Mouse (Mus musculus) cerebellum, postnatal 25 days (tissue): ENCODE results near the gene Cpn1.
"Not testable (repeated sequence)": the region's sequence is repeated elsewhere in the genome, so short reads cannot be mapped to it uniquely, and the experiment has no call there.

Experiments used
- DNase-seq, 2 experiments: peaks; one replicate each; pipeline ENCODE4 v3.0.0; 2021; ENCODE audit warnings: mixed read lengths in 2 of 2

The Cpn1 gene

GRCm38 (mm10) chr19:43980711-43981110 is 5.6 kb downstream of the Cpn1 start:
- no peak for DNase-seq

DNA sequence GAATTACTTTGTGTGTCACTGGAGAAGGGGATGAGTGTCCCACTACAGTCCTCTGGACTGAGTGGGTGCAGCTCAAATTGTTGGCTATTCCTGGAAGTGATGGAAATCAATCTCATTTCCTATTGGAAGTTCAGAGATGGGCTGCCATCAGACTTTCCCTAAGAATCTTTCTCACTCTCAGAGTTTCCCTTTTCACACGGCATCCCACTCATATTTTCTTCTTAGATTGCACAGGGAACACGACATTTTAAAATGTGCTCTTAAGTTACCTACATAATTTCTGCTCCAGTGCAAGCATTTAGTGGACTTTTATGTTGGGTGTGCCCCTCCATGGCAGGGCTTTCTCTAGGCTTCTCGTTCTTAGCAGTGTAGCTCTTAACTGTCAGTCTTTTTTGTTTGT is 8.6 kb downstream of the Cpn1 start:
- no peak for DNase-seq

DNA sequence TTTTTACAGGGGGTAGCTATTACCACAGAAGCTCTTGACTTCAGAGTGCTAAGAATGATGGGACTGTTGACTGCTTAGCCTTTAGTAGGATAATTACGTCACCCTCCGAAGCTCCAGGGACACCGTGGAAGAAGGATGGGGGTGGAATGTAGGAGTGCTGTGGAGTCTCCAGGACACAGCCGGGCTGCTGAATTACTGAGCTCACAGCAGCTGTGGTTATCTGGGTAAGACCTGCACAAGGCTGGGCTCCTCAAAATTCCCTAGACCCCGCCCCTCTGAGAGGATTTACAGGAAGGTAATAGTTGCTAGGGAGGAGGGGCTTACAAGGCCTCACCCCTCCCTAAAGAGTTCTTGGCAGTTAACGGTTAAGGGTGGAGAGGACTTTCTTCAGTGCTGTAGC is 9.7 kb downstream of the Cpn1 start:
- no peak for DNase-seq

DNA sequence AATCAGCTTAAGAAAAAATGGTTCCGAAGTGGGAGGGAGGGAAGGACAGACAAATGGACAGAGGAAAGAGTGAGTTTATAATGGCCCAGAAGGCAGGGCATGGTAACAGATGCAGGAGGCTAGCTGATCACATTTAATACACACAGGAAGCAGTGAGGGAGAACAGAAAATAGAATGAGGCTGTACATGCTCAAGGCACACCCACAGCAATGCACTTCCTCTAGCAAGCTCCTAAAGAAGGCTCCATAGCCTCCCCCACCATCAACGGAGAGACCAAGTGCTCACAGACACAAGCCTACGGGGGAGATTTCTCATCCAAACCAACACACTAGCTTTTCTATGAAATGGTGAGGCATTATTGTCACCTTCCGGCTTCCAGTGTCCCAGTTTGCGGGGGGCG is 12.1 kb downstream of the Cpn1 start:
- no peak for DNase-seq

- no peak for DNase-seq
These were observed 12.6 kb downstream of the Cpn1 start for GRCm38 (mm10) chr19:43973711-43974110.

GRCm38 (mm10) chr19:43972129-43972528 is 14.2 kb downstream of the Cpn1 start:
- no peak for DNase-seq

DNA sequence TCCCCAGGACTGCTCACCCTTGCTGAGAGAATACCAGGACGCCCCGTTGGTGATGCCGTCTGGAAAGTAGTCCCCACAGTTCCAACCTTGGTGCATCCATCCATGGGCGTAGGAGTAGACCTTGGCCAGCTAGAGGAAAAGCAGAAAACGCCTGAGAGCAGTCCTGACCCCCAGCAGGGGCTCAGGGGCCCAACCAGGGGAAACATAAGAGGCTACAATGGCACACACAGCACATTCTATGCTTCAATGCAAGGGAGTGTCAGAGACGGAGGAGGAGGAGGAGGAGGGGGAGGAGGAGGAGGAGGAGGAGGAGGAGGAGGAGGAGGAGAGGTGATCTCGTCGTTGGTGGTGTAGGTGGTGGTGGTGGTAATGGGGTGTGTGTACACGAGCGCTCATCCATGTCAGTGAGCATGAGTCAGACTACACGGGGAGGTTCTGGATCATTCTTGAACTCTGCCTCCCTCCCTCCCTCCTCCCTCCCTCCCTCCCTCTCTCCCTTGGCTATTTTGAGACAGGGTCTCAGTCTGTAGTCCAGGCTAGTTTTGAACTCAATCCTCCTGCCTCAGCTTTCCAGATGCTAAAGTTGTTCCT is 17.8 kb downstream of the Cpn1 start:
- DNase-seq = no peak

- DNase-seq = no peak
These were observed 19.9 kb downstream of the Cpn1 start for GRCm38 (mm10) chr19:43966481-43966880.

DNA sequence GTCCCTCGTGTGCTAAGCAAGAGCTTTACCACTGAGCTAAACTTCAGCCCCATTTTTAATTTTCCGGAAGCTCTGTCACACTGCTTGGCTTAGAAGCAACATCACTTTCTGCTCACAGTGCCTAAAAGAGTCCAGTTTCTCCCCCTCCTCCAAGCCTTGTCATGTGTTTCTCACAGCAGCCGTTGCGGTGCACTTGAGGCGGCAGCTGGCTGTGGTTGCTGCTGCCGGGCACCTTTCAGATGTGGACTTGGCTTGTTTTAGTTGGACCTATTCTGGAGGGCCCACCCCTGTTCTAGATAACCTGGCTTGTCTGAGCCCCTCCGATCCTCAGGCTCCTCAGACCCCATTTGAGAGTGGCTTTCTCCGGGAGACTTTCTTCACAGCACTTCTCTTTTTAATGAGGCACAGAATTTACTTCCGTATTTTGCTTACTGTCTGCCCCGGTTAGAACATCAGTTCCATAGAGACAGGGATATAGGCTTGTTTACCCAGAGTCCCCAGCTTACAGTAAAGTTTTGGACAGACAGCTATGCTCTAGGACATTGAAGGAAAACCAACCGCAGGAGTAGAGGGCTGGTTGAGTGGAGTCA is 20.8 kb downstream of the Cpn1 start:
- DNase-seq = no peak

DNA sequence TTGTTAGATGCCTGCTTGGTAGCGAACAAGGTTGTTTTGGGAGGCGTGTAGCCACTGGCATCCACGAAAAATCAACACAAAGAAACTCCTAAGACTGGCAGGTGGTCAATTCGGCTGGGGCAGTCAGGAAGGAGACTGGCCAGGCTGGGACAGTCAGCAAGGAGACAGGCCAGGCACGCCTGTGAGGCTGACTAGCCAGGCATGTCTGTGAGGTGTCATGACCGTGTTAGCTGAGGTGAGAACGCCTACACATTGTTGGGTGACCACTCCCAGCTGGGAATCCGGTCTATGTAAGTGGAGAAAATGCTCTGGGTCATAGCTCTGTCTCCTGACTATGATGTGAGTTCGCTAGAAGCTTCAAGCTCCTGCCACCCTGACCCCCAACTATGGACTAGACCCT is 23.6 kb downstream of the Cpn1 start:
- no peak for DNase-seq

GRCm38 (mm10) chr19:43961185-43961584 is 25.2 kb downstream of the Cpn1 start:
- DNase-seq = no peak

DNA sequence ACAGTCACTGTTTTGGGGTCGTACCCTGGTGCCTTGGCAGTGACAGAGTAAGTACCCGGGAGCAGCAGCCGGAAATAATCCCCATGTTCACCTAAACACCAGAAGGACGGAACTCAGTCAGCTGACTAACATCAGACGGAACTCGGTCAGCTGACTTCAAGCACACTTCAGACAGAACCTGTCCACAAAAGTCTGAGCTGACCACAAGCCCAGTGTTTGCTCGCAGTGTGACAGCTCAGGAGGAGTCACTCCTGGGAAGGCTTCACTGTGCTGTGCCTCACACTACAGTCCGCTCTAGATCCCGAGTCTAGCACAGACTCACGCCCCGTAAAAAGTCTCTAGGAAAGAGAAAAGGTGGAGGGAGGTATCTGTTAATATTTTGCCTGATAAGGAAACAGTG is 26.3 kb downstream of the Cpn1 start:
- DNase-seq = no peak

- peak; percentile 63 to 79 for DNase-seq
These were observed 27.2 kb downstream of the Cpn1 start for GRCm38 (mm10) chr19:43959162-43959561.

GRCm38 (mm10) chr19:43957881-43958280 is 28.5 kb downstream of the Cpn1 start:
- DNase-seq = no peak

DNA sequence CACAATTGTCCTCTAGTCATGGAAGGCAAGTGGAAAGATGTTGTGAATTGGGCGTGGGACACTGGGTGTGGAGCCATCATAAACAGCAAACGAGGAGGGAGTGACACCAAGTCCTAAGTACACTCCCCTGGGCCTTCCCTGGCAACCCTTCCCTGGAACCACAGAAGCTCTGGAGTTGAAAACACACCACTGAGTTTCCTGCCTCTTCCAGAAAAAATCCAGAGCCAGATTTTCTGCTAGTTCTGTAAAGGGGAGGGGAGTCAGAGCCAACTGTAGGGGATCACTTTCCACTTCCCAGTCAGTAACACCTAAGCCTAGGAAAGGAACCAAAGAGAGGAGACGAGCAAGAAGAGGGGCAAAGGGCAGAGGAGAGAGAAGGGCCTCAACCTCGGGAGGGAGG is 29.0 kb downstream of the Cpn1 start:
- DNase-seq = no peak

DNA sequence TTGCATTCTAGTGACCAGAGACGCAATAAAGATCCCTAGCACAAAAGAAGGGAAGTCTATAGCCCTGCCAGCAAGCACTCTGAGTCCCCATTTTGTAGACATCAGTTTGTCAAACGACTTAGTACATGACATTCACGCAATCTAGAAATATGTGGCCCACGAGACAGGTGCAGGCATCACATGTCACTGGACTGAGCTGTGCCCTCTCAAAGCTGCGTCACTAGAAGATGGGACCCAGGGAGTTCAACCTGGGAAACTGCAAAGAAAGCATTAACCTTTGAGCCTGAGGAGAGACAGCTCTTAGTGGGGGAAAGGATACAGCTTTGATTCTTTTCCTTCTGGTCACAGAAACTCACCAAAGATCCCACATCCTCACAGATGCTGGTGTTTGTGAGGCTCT is 31.1 kb downstream of the Cpn1 start:
- no peak for DNase-seq

- no peak for DNase-seq
These were observed 31.5 kb downstream of the Cpn1 start for GRCm38 (mm10) chr19:43954864-43955263.

GRCm38 (mm10) chr19:43952936-43953335 is 33.4 kb downstream of the Cpn1 start:
- not testable (repeated sequence) for DNase-seq

GRCm38 (mm10) chr19:43949111-43949810 is 37.1 kb downstream of the Cpn1 start:
- DNase-seq = no peak

DNA sequence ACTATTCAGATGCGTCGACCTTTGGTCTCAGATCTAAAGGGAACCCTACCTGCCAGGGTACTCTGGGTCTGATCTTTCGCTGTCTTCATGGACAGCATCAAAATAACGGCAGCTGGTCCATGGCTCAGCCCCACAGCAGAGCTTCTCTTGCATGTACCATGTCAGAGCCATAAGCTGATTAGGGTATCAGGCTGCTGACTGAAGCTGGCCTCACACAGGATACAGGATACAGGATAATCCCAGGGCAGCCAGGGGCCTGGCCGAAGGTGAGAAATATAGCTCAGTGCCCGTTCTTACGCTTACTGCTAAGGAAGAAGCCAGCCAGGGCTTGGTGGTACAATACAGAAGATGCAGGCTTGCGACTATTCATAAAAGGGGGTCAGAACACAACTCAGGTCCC is 41.8 kb downstream of the Cpn1 start:
- no peak for DNase-seq

GRCm38 (mm10) chr19:43943076-43943475 is 43.3 kb downstream of the Cpn1 start:
- no peak for DNase-seq

- peak; percentile 87 to 95 for DNase-seq
These were observed 46.3 kb downstream of the Cpn1 start, which contains the start of gene Dnmbp for GRCm38 (mm10) chr19:43939769-43940689. Gene Dnmbp, minus strand, starts transcription at chr19:43940191.

DNA sequence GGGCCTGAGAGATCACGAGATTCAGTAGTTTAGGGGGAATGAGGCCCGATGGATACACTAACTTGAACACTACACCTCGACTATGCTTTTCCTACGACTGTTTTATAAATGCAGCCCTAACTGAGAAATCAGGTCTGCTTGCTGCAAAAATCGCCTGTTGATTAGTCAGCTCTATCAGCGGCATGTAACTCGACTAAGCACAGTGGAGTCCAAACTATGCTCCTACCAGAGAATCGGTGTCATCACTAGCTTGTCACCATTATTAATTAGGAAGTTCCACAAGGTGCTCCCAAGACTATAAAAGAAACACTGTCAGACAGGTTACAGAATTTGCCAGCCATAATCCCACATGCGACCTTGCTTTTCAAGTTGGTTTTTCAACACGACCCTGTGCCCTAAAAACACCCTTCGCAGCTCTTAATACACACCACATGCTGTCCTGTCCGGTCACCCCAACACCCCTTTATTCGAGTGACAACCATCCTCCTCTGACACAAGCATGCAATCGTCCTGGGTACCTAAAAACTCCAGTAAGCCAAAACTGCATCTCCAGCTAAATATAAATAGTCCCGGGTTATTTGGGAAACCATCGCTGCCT is 47.1 kb downstream of the Cpn1 start:
- no peak for DNase-seq
